Mouse (Mus musculus) frontal cortex, adult (tissue): ENCODE measurements around the gene Sptbn1.

Experiments used
- ATAC-seq: cut with Nextera tagmentation; 2 replicates; pipeline ENCODE4 v1.9.2; 2017; ENCODE audit warnings: mild to moderate bottlenecking, moderate library complexity, mixed read lengths; ENCODE audit not compliant: low TSS enrichment

Gene Sptbn1

GRCm38 (mm10) chr11:30132581-30132980, 135.4 kb downstream of the Sptbn1 start:
- ATAC-seq: no peak

GRCm38 (mm10) chr11:30131640-30132039, 136.3 kb downstream of the Sptbn1 start:
- ATAC-seq: no peak

GRCm38 (mm10) chr11:30129339-30129738, 138.6 kb downstream of the Sptbn1 start:
- ATAC-seq: no peak

GRCm38 (mm10) chr11:30126840-30127239, 141.1 kb downstream of the Sptbn1 start:
- no peak for ATAC-seq

- ATAC-seq: no peak
Measured at GRCm38 (mm10) chr11:30118038-30118437, 149.9 kb downstream of the Sptbn1 start.

- ATAC-seq: peak; percentile 80
Measured at GRCm38 (mm10) chr11:30113631-30114030, 154.3 kb downstream of the Sptbn1 start.

- ATAC-seq: no peak
Measured at GRCm38 (mm10) chr11:30110634-30111033, 157.3 kb downstream of the Sptbn1 start.

- no peak for ATAC-seq
Measured at GRCm38 (mm10) chr11:30104177-30104576, 163.8 kb downstream of the Sptbn1 start.

GRCm38 (mm10) chr11:30102594-30102993, 165.4 kb downstream of the Sptbn1 start:
- peak; percentile 93 for ATAC-seq

- no peak for ATAC-seq
Measured at GRCm38 (mm10) chr11:30101796-30102195, 166.2 kb downstream of the Sptbn1 start.

- no peak for ATAC-seq
Measured at GRCm38 (mm10) chr11:30101162-30101561, 166.8 kb downstream of the Sptbn1 start.

- ATAC-seq: no peak
Measured at GRCm38 (mm10) chr11:30099916-30100315, 168.1 kb downstream of the Sptbn1 start.

- no peak for ATAC-seq
Measured at GRCm38 (mm10) chr11:30095212-30095773, 172.7 kb downstream of the Sptbn1 start.

- ATAC-seq: no peak
Measured at GRCm38 (mm10) chr11:30091892-30092291, 176.1 kb downstream of the Sptbn1 start.

GRCm38 (mm10) chr11:30085114-30085513, 182.9 kb downstream of the Sptbn1 start:
- ATAC-seq: peak; percentile 23; the same call in 1 of the 2 replicates

- peak; percentile 92 for ATAC-seq
Measured at GRCm38 (mm10) chr11:30057299-30057698, 210.7 kb downstream of the Sptbn1 start.
